Mouse (Mus musculus) bone marrow macrophage, adult 2 months (primary cell): ENCODE data around the gene Tsku. TPM values are rescaled to one million over a fixed set of nuclear protein-coding genes. Genes with fewer than 3 reads are reported as not detected.

ENCODE experiments used
- H3K27ac ChIP-seq: 2 replicates; pipeline ENCODE4 v1.5.1; 2012; ENCODE audit warnings: low read depth, low read length; ENCODE audit not compliant: insufficient read depth
- H3K4me1 ChIP-seq: 2 replicates; pipeline ENCODE4 v1.6.1; 2012; ENCODE audit warnings: low read length; ENCODE audit not compliant: control insufficient read depth, insufficient read depth
- H3K4me3 ChIP-seq: 2 replicates; pipeline ENCODE4 v1.5.1; 2012; ENCODE audit warnings: mild to moderate bottlenecking, low read length, moderate library complexity; ENCODE audit not compliant: insufficient read depth
- CTCF ChIP-seq: IDR thresholded peaks from 2 replicates; pipeline ENCODE4 v1.5.1; 2012; ENCODE audit warnings: low read depth, mild to moderate bottlenecking, low read length, moderate library complexity
- POLR2A ChIP-seq: IDR thresholded peaks from 2 replicates; pipeline ENCODE4 v1.6.1; 2012; ENCODE audit warnings: mild to moderate bottlenecking, low read depth, low read length, borderline replicate concordance
- polyA plus RNA-seq: library from polyadenylated mRNA; stranded (reverse); fragments of >200 nt; gene quantifications from 2 replicates; pipeline ENCODE4 v1.2.4, GENCODE M21; 2012; ENCODE audit not compliant: missing spikeins, insufficient read depth, insufficient read length

Tsku gene
- polyA plus RNA-seq, 1 experiment = 39.7 TPM

DNA sequence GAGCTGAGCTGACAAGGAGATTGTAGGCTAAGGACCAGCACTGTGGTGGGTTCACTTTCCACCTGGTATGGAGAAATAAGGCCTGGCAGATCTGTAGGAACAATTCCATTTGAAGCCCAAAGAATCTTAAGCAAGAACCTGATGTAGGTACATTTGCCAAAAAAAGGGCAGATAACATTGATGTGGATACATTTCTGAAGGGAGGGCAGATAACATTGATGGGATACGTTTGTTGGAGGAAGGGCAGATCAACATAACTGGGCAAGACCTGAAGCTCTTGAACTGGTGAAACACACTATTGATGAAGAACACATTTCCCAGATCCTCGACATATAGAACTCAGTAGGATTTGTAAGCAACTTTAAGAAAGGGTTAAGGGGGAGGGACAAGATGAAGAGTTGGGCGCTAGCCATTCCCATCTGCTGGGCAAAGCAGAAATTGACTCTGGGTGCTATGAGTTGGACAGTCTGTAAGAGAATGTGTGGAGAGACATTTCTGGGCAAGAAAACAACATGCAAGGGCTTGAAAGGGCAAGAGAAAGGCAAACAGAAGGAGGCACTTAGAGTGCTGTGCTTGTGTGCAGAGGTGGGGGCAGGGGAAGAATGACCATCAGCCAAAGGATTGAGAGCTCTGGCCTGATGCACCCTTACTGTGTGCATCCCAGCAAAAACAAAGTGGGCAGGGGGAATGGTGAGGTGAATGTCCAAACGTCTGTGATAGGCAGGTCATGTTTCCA is 48.8 kb downstream of the Tsku start:
- no peak for TF ChIP-seq CTCF
- no peak for TF ChIP-seq POLR2A
- Histone ChIP-seq H3K27ac (no peak overlapping the region), H3K4me1 (peaks cover 24% of the 10 kb centered on the region), H3K4me3 (no peak overlapping the region)

DNA sequence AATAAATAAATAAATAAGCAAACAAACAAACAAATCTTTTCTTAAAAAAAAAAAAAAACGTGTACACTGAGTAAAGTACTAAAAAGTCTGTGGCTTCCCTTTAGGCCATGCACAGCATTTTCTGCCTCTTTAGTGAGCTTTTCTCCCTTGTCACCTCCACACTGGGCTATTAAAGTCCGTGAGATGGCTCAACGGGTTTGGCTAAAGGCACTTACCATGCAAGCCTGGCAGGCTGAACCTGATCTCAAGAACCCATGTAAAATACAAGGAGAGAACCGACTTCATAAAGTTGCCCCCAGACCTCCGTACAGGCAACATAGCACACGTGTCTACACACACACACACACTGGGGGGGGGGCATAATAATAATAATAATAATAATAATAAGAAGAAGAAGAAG is 50.9 kb downstream of the Tsku start:
- Histone ChIP-seq H3K4me3 (no peak overlapping the region), H3K4me1 (peaks cover 32% of the 10 kb centered on the region), H3K27ac (no peak overlapping the region)
- TF ChIP-seq CTCF (no peak), POLR2A (no peak)

DNA sequence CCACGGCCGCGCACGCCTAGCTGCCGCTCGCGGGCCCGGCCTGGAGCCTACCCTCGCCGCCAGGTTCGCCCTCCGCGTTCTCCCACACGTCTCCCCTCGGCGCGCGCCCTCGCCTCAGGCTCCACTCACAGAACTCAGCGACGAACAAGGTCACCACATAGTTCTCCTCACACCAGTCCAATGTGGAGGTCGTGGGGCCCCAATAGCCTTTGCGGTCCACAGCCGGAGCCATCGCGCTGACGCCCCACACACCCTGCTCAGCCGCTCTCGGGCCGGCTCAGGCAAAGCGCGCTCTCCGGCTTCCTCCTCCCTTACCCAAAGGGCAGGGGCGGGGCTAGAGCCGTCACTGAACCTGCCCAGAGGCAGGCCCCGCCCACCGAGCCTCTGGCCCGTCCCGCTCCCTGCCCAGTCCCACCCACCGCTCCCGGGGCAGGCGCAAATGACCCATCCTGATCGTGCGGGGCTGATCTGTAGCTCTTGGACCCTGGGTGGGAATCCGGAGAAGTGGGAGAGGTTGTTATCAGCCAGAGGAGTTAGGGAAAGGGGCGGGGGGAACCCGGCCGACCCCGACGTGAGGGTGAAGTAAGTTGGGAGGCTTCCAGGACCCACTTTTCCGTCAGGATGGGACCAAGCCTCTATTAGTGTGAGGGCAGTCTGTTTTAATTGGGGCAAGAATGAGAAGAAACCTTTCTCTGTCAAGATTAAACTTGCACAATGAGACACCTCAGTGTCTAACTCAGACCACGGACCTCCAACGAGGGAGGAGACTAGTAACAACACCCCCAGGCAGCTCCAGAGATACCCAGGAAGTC is 51.7 kb downstream of the Tsku start:
- Histone ChIP-seq H3K27ac (peak overlapping the region; percentile 24), H3K4me1 (peaks cover 31% of the 10 kb centered on the region), H3K4me3 (peak overlapping the region; percentile 91)
- TF ChIP-seq CTCF = no peak
- TF ChIP-seq POLR2A = peak; percentile 43; the same call in 1 of the 2 replicates

DNA sequence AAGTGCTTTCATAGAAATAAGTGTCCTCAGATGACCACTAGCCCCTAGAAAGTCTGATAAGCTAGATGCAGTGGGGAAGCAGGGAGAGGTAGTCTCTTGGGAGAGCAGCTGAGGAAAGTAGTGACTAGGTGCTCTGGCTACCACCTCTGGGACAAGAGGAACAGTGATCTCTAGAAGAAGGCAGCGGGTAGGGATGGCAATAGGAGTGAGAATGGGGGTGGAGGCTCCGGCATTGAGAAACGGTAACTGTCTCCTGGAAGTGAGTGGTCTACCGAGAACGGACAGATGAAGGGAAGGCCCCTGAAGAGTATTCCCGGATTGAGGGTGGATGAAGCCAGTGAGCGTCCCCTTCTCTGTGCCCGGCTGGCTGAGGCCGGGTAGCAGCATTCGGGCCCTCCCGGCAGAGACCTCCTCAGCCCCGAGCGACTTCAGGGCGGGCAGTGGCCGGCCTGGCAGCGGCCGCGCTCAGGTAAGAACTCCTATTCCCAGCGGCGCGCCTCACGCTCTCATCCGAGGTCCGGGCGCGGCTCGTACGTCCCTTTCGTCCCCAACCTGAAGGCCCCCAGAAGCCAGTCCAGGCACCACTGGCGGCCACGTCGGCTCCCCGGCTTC is 52.4 kb downstream of the Tsku start:
- H3K4me1 ChIP-seq = peaks cover 24% of the 10 kb centered on the region
- H3K4me3 ChIP-seq = peak overlapping the region; percentile 91
- peak overlapping the region; percentile 30 for H3K27ac ChIP-seq
- TF ChIP-seq POLR2A = no peak
- TF ChIP-seq CTCF = no peak

- Histone ChIP-seq H3K4me1 (peaks cover 18% of the 10 kb centered on the region), H3K4me3 (peak overlapping the region; percentile 91), H3K27ac (peak overlapping the region; percentile 71)
- no peak for TF ChIP-seq POLR2A
- TF ChIP-seq CTCF = no peak
Observed at GRCm38 (mm10) chr7:98307921-98308606, 53.1 kb downstream of the Tsku start.

DNA sequence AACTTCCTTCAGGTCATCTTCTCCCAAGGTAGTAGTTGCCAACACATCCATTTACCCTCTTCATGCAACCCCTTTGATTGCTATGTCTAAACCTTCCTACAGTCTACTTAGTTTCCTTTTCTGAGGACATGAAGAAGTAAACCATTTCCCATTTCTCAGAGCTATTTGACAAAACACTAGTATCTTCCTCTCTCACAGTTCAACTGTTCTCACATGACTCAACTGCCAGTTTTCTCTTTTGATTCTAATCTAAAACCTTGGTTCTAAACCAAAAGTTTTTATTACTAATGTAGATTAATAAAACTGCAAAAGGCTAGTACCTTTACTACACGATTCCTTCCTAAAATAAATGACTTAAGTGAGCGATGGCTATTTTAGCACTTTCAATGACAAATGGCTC is 53.7 kb downstream of the Tsku start:
- Histone ChIP-seq H3K27ac (peak overlapping the region; percentile 71), H3K4me3 (no peak overlapping the region), H3K4me1 (peaks cover 15% of the 10 kb centered on the region)
- no peak for TF ChIP-seq POLR2A
- no peak for TF ChIP-seq CTCF

Other genes with a start within 250 kb of the Tsku start
- 19.9 and 26.4 TPM in 2 replicates for gene Myo7a, start 241.8 kb downstream of the Tsku start, polyA plus RNA-seq
- gene Omp, start 215.8 kb downstream of the Tsku start, polyA plus RNA-seq = not detected in 2 replicates
- 9.1 and 11.5 TPM in 2 replicates for gene Capn5, start 183.1 kb downstream of the Tsku start, polyA plus RNA-seq
- 0.31 and 0.45 TPM in 2 replicates for gene B3gnt6, start 161.8 kb downstream of the Tsku start, polyA plus RNA-seq
- 69.6 and 73.6 TPM in 2 replicates for gene Acer3, start 40.1 kb downstream of the Tsku start, polyA plus RNA-seq
- gene Gucy2d, start 79.1 kb upstream of the Tsku start, polyA plus RNA-seq = not detected in 2 replicates
- gene Lrrc32, start 128.0 kb upstream of the Tsku start, polyA plus RNA-seq = 0.83 and 1.0 TPM in 2 replicates